Mouse (Mus musculus): Measurements from ENCODE around the gene Fam81b. TPM values are rescaled to one million over a fixed set of nuclear protein-coding genes. Genes with fewer than 3 reads are reported as not detected.

Gene Fam81b
- total and polyA plus RNA-seq, 3 experiments = not detected

GRCm38 (mm10) chr13:76190273-76190672, 114.6 kb downstream of the Fam81b start:
- no peak for DNase-seq

GRCm38 (mm10) chr13:76189190-76189589, 115.7 kb downstream of the Fam81b start:
- DNase-seq = no peak

DNA sequence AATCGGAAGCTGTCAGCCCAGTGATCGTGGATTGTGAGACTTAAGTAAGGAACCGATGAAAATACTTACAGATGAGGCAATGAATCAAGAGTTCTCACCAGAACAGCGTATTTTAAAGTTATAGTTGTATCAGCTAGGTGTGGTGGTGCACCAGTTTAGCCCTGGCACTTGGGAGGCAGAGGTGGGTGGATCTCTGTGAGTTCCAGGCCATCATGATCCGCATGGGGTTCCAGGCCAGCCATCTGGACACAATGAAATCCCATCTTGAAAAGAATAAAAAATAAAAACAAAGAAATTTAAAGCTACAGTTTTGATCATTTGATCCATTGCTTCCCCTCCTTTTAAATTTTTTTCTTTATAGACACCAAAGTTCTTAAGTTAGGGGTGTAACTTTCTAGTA, 117.2 kb downstream of the Fam81b start:
- no peak for DNase-seq

DNA sequence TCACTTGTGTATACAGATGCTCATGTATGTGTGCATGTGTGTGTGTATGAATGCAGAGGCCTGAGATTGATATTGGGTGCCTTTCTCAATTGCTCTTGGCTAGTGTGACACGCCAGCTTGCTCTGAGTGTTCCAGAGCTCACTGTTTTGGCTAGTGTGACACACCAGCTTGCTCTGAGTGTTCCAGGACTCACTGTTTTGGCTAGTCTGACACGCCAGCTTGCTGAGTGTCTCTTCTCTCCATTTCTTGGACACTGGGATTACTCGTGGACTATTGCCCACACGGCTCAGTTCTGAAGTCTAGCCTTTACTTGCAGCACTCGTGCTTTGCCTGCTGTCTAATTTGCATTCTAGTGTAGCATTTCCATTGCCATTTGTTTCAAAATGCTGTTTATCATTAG, 126.2 kb downstream of the Fam81b start:
- no peak for DNase-seq

DNA sequence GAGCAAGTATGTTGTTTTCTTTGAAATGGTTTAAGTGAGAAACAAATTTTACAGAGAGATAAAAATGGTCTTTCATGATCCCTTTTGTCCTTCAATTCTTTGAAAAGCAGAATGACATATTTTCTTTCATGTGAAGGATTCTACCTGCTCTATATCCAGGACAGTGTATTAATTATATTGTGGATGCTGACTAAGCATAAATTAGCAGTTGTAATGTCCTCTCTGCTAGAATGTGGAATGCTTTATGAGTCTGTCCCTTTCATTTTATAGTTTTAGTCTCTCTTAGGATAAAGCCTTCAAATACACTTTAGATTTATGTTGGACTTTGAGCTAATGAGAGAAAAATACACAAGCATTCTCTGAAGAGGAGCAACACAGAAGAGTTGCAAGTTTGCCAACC, 130.6 kb downstream of the Fam81b start:
- no peak for DNase-seq

DNA sequence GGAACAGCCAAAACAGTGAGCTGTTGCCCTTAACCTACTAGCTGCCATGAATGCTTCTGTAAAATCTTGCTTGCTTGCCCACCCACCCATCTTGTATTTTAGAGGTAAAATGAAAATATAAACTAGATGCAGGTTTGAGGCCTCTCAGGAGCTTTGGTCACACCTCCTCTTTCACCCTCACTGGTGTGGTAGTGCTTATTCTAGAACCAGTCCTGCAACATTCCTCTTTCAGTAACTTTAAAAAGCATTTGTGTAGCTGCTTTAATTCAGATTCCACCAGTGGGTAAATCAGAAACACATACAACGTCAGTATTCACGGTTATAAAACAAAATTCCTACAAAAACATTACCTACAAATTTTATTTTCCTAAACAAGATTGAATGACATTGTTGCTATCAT, 144.3 kb downstream of the Fam81b start:
- DNase-seq = no peak

- DNase-seq = no peak
Observed at GRCm38 (mm10) chr13:76157508-76157907, 147.4 kb downstream of the Fam81b start.

GRCm38 (mm10) chr13:76157099-76157498, 147.8 kb downstream of the Fam81b start:
- DNase-seq = peak; percentile 87

Small RNAs within 50 kb of the gene (microRNA-seq; reads per million reads assigned to microRNA genes)
- 0 reads per million in 2 experiments for gene Gm24025

Other genes with a start within 250 kb of the Fam81b start
- gene Gpr150, start 248.1 kb downstream of the Fam81b start, total RNA-seq (2021) = under 1 TPM in 1 of 2 experiments, not detected in 1; 0.14 TPM
- gene Gpr150, start 248.1 kb downstream of the Fam81b start, polyA plus RNA-seq (2012; rRNA removed) = 0.09 and 0.10 TPM in 2 replicates
- gene Arsk, start 206.4 kb downstream of the Fam81b start, total RNA-seq (2021) = 10 to 100 TPM; 12.1 to 12.3 TPM
- 2.9 and 3.4 TPM in 2 replicates for gene Arsk, start 206.4 kb downstream of the Fam81b start, polyA plus RNA-seq (2012; rRNA removed)
- 10 to 100 TPM; 27.9 to 29.8 TPM for gene Ttc37, start 206.3 kb downstream of the Fam81b start, total RNA-seq (2021)
- gene Ttc37, start 206.3 kb downstream of the Fam81b start, polyA plus RNA-seq (2012; rRNA removed) = 6.8 and 8.1 TPM in 2 replicates
- gene Mctp1, start 79.5 kb upstream of the Fam81b start, total RNA-seq (2021) = 1 to 10 TPM; 1.1 to 1.7 TPM
- gene Mctp1, start 79.5 kb upstream of the Fam81b start, polyA plus RNA-seq (2012; rRNA removed) = 0.29 and 0.35 TPM in 2 replicates